Mouse (Mus musculus): Measurements from ENCODE around the gene Rnf213.

Gene Rnf213

DNA sequence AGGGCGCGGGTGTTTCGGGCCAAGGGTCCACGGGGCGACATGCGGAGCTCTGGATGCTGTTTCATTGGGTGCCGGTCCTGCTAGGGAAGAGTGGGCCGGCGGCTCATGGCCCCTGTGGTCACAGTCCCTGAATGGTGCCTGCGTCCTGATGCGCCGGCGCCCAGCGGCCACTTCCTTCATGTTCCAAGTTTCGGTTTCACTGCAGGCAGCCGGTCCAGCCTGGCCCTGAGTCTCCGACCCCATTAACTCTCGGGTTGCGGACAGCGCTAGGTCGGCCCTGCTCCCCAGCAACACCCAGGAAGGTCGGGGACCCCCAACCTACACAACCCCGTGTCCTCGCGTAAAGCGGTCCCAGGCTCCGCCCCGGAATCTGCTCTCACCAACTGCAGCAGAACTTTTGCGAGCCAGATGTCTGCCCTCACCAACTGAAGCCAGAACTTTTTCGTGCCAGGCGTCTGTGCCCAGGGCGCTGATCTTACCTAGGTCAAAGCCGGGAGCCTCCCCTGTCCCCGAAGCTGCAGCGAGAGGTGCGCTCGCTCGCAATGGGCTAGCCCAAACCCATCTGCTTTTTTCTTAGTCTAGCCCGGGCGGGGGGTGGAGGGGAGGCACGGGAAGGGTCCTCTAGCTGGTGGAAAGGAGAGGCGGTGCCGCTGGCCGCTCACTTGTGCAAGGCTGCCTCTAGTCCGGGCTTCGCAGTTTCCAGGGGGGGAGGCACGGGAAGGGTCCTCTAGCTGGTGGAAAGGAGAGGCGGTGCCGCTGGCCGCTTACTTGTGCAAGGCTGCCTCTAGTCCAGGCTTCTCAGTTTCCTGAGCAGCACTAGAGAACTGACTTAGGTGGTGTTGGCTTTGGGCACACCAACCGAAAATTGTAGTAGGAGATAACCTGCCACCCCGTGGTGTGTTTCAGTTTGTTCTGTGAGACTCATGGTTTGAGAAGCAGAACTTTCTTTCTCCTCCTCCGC lies 2.3 kb upstream of the Rnf213 start:
- DNase-seq: peak; percentile 15 to 43

DNA sequence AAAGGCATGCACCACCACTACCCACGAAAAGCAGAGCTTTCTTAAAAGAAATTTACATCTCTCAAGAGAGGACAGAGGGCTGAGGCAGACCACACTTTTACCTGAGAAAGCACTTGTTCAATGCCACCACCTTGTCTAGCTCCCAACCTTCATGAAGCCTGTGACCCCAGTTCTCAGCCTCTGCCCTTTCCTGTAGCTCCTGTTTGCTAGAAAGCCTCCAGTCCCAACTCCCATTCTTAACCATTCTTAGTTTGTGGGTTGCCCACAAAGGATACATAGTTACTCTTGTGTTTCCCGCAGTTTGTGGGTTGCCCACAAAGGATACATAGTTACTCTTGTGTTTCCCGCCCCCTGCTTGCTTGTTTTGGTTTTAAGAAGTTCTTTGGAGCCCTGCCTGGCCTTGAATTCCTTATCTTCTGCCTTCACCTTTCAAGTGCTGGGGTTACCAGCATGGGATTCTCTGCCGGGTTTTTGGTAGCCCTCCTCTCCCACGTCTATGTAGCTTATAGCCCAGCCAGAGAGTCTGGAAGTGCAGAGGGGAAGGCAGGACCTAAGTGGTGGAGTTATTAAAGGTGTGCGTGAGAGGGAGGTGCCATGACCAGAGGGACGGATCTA lies 1.4 kb upstream of the Rnf213 start:
- DNase-seq: no peak

DNA sequence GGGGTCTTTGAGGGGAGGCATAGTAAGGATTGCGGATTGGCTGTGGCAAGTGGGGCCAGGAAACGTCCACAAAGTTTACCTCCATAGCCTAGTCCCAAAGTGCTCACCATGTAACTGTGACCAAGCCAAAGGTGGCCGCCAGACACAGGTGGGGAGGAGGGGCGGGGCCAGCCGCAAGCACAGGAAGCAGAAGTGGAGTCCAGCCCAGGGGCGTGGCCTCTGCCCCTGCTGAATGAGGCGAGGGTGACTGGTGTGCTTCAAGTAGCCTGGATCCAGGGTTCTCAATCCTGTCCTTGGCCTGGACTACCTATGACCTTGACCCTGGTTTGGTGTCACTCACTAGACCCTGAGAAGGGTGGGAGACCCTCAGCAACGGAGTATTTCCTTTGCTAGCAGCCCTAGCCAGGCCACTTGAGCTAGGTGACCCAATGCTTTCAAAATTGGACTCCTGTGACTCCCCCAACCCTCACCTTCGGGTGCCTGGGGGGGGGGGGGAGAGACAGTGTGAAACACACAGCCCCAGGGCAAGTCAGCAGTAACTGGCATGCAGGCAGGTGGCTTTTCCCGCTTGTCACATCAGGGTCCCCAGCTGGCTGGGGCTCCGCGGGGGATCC lies 792 bp upstream of the Rnf213 start:
- DNase-seq: peak in 1 of 2 experiments; percentile 11

GRCm38 (mm10) chr11:119393483-119393804 lies 544 bp downstream of the Rnf213 start:
- DNase-seq: no peak

- no peak for DNase-seq
Measured at GRCm38 (mm10) chr11:119394210-119394609, 1.3 kb downstream of the Rnf213 start.

DNA sequence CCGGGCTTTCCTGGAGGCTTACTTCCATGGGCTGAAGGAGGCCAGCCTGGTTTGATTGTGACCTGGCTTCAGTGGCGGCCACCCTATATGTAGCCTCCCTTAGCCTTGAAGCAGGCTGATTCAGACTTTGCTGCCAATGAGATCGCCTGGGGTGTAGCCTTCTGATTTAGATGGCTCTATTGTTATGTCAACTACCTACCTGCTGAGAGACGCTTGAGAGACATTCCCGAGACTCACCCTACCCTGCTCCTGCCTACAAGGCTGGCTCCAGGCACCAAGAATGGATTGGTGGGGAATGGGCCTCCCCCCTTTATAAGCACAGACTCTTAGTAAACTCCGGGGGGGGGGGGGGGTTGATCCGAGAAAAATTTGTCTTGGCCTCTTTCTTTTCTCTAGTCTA lies 2.5 kb downstream of the Rnf213 start:
- DNase-seq: no peak

DNA sequence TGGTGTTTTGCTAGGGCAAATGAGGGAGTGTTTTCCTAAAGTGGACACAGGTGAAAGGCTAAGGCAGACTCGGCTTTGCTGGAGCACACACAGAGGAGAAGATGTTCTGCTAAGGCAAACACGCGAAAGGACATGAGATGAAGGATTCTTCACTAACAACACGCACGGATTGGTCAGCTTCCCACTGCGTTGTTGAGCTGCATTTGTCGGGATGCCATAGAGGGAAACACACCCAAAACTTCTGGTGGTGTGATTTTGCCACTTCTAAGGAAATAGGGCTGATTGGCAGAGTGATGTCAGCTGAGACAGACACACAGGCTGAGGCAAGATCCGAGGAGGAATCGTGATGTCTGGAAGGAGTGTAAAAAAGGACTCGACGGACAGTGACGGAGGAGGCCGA lies 3.0 kb downstream of the Rnf213 start:
- no peak for DNase-seq

- no peak for DNase-seq
Measured at GRCm38 (mm10) chr11:119396461-119396860, 3.6 kb downstream of the Rnf213 start.

- no peak for DNase-seq
Measured at GRCm38 (mm10) chr11:119402501-119403160, 9.7 kb downstream of the Rnf213 start.

DNA sequence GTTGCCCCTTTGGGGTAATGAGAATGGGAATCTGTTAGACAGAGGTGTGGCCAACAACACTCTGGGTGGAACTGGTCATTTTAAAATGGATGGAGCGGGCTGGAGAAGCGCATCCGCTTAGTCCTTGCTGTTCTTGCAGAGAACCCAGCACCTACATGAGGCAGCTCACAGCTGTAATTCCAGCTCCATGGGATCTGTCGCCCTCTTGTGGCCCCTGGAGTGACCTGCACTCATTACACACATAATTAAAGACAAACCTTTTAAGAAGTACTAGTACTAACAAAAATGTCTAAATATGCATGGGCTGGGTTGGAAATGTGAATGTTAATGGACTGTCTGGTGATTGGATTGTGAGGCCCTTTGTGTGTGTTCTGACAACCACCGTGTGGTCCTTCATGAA lies 11.7 kb downstream of the Rnf213 start:
- no peak for DNase-seq

DNA sequence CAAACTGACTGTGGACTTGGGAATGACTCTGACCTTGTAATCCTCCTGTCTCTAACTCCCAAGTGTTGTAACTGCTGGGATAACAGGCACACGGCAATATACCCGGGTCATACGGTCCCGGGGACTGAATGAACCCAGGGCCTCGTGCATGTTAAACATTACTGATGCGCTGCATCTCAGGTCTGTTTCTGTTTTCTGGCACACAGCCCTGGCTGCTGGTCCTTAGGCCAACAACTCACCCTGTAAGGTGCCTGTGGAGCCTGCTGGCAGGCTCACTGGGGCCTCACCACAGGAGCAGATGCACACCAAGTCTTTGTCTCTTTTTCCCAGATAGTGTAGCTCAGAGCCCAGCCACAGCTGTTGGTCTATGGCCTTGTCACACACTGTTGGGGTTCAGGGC lies 14.5 kb downstream of the Rnf213 start:
- no peak for DNase-seq

GRCm38 (mm10) chr11:119407977-119408376 lies 15.1 kb downstream of the Rnf213 start:
- no peak for DNase-seq

DNA sequence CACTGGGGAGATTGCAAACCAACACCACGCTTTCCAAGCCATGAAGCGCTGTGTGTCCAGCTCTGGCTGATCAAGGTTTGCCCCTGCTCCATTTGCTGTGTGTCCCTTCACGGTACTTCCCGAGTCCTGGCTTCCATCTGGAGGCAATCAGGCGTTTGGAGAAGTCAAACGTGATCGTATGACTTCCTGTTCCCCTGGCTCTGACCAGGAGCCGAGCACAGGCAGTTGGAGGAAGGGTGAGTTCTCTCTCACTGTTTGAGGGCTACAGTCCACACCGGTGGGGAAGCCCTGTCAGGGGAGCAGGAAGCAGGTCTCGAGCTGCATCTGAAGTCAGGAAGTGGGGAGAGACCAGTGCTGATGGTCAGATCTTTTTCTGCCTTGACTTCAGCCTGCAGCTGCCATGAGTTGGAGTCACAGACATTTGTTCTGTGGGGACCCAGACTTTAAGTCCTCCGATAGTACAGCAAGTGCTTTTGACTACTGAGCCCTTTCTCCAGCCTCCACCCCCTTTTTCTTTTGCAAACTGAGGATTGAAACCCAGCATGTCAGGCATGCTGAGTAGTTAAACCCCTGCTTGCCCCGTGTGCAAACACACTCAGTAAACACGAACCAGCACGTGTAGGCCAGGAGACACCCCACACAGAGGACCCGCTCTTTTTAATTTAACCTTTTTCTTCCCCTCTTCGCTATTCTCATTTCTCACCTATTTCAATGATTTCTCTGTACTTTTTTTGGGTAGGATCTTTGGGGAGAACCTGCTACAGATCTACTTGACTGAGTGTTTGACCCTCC lies 26.6 kb downstream of the Rnf213 start:
- DNase-seq: no peak

GRCm38 (mm10) chr11:119420426-119420825 lies 27.5 kb downstream of the Rnf213 start:
- no peak for DNase-seq

DNA sequence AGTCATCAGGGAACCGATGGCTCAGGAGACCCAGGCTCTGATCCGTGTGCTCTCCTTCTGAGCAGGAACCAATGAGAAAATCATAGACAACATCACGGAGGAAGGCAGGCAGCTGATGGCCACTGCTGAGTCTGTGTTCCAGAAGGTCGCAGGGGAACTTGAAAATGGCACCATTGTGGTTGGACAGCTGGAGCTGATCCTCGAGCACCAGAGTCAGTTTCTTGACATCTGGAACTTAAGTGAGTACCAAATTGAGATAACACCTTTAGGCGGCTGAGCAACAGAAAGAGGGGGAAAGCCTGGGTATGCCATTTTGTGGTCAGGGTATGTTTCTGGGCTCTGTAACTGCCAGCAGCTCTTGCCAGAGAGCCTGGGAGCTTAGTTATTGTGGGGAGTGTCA lies 34.5 kb downstream of the Rnf213 start:
- no peak for DNase-seq

- DNase-seq: no peak
Measured at GRCm38 (mm10) chr11:119427986-119428385, 35.1 kb downstream of the Rnf213 start.

GRCm38 (mm10) chr11:119428649-119429136 lies 35.8 kb downstream of the Rnf213 start:
- DNase-seq: peak; percentile 9 to 11

DNA sequence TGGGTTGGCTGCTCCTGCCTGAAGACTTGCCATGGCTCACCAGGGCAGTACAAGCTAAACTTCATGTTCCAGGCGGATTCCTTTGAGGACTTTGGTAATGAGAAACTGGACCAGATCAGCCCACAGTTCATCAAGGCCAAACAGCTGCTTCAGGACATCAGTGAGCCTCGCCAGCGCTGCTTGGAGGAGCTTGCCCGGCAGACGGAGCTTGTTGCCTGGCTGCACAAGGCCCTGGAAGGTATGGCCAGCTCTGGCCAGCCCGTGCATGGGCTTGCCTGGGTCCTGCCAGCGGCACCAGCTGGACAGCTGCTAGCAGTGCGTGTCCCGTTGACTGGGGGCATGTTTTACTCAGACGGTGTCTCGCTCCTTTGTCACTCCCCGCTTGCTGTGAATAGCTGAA lies 38.6 kb downstream of the Rnf213 start:
- DNase-seq: no peak

DNA sequence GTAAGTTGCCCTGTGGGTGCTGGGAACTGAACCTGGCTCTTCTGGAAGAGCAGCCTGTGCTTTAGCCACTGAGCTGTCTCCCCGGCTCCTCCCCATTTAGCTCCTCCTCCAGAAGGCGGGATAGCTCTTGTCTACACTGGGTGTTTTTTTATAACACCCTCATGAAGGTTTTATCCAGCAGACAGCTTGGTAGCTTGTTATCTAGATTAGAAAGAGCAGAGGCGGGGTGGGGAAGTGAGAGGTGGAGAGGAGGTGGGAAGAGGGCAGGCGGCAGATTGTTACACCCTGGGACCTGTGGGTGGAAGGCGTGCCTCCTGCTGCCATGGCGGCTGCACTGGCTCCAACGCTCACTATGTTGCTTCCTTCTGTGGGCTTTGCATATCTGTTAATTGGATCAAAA lies 39.8 kb downstream of the Rnf213 start:
- DNase-seq: peak; percentile 23 to 33

GRCm38 (mm10) chr11:119434316-119434715 lies 41.4 kb downstream of the Rnf213 start:
- no peak for DNase-seq

GRCm38 (mm10) chr11:119435880-119436872 lies 43.3 kb downstream of the Rnf213 start:
- DNase-seq: peak; percentile 8 to 18

All from cerebellum, adult 18-20 months (tissue).